9 mouse cellular contexts compared by ENCODE assay signal in the genomic region with DNA sequence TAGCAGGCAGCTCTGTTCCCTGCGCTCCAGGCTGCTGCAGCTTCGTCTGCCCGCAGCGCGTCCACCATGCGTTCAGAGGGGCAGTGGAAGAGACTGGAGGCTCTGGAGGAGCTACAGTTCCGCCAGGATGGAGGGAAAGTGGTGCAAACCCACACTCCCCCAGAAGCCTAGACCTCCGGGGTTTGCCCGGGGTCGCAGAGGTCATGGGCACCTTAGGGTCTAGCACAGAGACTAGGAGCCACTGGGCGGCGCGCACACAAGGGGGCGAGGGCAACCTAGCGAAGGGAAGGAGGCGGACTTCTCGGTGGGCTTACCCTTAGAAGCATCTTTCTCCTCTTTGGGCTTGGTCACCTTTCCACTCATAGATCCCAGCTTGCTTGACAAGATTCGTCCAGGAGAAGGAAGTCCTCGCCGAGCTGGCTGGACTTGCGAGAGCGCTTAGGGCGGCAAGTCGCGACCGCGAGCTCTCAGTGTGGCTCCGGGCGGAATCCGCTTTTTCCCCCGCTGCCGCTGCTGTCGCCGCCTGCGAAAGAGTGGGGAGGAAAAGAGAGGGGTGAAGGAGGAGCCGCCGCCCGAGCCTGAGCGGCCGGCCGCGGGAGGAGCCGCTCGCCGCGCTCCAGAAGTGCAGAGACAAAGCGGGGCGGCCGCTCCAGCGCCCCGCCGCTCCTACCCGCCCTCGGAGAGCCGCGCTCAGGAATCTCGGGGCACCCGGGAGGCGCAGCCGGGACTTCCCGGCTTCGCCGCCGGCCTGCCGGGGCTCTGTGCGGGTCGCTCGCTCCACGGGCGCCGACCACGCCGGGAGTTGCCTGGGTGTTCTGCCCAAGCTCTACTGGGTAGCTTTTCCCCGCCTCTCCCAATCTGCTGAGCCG. TPM values are rescaled to one million over a fixed set of nuclear protein-coding genes. Genes with fewer than 3 reads are reported as not detected.
DNase-seq lines count a peak whose midpoint lies in the region; ATAC-seq and TF ChIP-seq lines count a peak whose summit lies in the region.
"Had no signal": no experiment of that assay in that cellular context is flagged by ENCODE, and none has a peak within 500 bp of the region (broad histone marks: within the 10 kb centered on the region; RNA-seq: fewer than 3 reads in every experiment).

No protein-coding gene starts in this region.

- peak overlapping the region; percentile 59 for H3K4me3 ChIP-seq in layer of hippocampus, adult 2 months
- peak overlapping the region; percentile 64 for H3K4me3 ChIP-seq in forebrain, embryonic 15.5 days
- H3K4me3 ChIP-seq in hindbrain, postnatal 0 days (ENCODE audit: low read length) = peak overlapping the region; percentile 58
- peak overlapping the region; percentile 44 for H3K4me3 ChIP-seq in limb, embryonic 14.5 days (replicated peaks; ENCODE audit: low read length)
- H3K4me3 ChIP-seq in stomach, postnatal 0 days (ENCODE audit: low read depth, low read length) = peak overlapping the region; percentile 40

- H3K27me3 ChIP-seq in forebrain, embryonic 15.5 days = no peaks in the 10 kb centered on the region
- no peaks in the 10 kb centered on the region for H3K27me3 ChIP-seq in hindbrain, postnatal 0 days (ENCODE audit: insufficient read depth, low read length)
- H3K27me3 ChIP-seq in limb, embryonic 14.5 days (ENCODE audit: control insufficient read depth, insufficient read depth, low read length) = no peaks in the 10 kb centered on the region; the same call in 1 of the 2 replicates
- H3K27me3 ChIP-seq in stomach, postnatal 0 days (ENCODE audit: control insufficient read depth, insufficient read depth, low read length) = no peaks in the 10 kb centered on the region

- H3K9ac ChIP-seq in forebrain, embryonic 15.5 days (replicated peaks) = peak overlapping the region; percentile 81
- H3K9ac ChIP-seq in hindbrain, postnatal 0 days (replicated peaks; ENCODE audit: low read length) = peak overlapping the region; percentile 61
- peak overlapping the region; percentile 56 for H3K9ac ChIP-seq in limb, embryonic 14.5 days (ENCODE audit: low read depth, low read length, severe bottlenecking)
- H3K9ac ChIP-seq in stomach, postnatal 0 days (ENCODE audit: low read length) = peak overlapping the region; percentile 35; the same call in 1 of the 2 replicates

- peak in 1 of 2 experiments; percentile 15 for DNase-seq in layer of hippocampus, adult 2 months (ENCODE audit: low spot score in 2 of 2)
- DNase-seq in layer of hippocampus, adult 9-10 months (ENCODE audit: low spot score) = no peak
- DNase-seq in cerebellum, adult 11 months = peak; percentile 18
- peak; percentile 43 for DNase-seq in hindbrain, postnatal 0 days (ENCODE audit: low spot score)
- DNase-seq in limb, embryonic 14.5 days (ENCODE audit: low spot score) = no peak
- DNase-seq in naive thymus-derived CD4-positive, alpha-beta T cell, adult 2 months (ENCODE audit: low read depth) = peak; percentile 59
- peak; percentile 28 for DNase-seq in stomach, postnatal 0 days (ENCODE audit: low spot score)

- H3K9me3 ChIP-seq in forebrain, embryonic 15.5 days = no peaks in the 10 kb centered on the region
- no peaks in the 10 kb centered on the region for H3K9me3 ChIP-seq in hindbrain, postnatal 0 days (ENCODE audit: low read length)
- H3K9me3 ChIP-seq in limb, embryonic 14.5 days (ENCODE audit: control insufficient read depth, low read length) = no peaks in the 10 kb centered on the region
- H3K9me3 ChIP-seq in stomach, postnatal 0 days (ENCODE audit: control insufficient read depth, low read length) = no peaks in the 10 kb centered on the region

- H3K27ac ChIP-seq in layer of hippocampus, adult 2 months = peak overlapping the region; percentile 53; the same call in 1 of the 2 replicates
- H3K27ac ChIP-seq in forebrain, embryonic 15.5 days (replicated peaks) = peak overlapping the region; percentile 91
- H3K27ac ChIP-seq in hindbrain, postnatal 0 days = peak overlapping the region; percentile 56; the same call in 1 of the 2 replicates
- peak overlapping the region; percentile 21; the same call in 1 of the 2 replicates for H3K27ac ChIP-seq in limb, embryonic 14.5 days (replicated peaks; ENCODE audit: low read depth, low read length)
- H3K27ac ChIP-seq in stomach, postnatal 0 days (replicated peaks) = no peak overlapping the region

- ATAC-seq in forebrain, embryonic 15.5 days (replicated peaks) = peak; percentile 73
- ATAC-seq in hindbrain, postnatal 0 days = peak; percentile 60
- ATAC-seq in limb, embryonic 14.5 days (ENCODE audit: low FRiP score, low read depth) = peak; percentile 63
- ATAC-seq in stomach, postnatal 0 days (ENCODE audit: low FRiP score, low TSS enrichment) = peak; percentile 59; the same call in 1 of the 2 replicates
- ATAC-seq: Patski had no signal

- no peaks in the 10 kb centered on the region for H3K4me1 ChIP-seq in forebrain, embryonic 15.5 days
- H3K4me1 ChIP-seq in hindbrain, postnatal 0 days (ENCODE audit: insufficient read depth, low read length) = no peaks in the 10 kb centered on the region
- no peaks in the 10 kb centered on the region for H3K4me1 ChIP-seq in limb, embryonic 14.5 days (ENCODE audit: control insufficient read depth, insufficient read depth, low read length)
- H3K4me1 ChIP-seq in stomach, postnatal 0 days (replicated peaks; ENCODE audit: control insufficient read depth, insufficient read depth) = no peaks in the 10 kb centered on the region

- TF ChIP-seq POLR2A in limb, embryonic 14.5 days (IDR thresholded peaks at IDR 0.05; ENCODE audit: borderline replicate concordance, extremely low read depth, insufficient read depth, insufficient read length) = 0 out of 2 replicates have a peak, but pooled peaks have one; percentile 24

- 19% methylated on average over 73 of the region's 75 CpGs for WGBS in forebrain, embryonic 15.5 days
- WGBS in hindbrain, postnatal 0 days = 31% methylated on average over 59 of the region's 75 CpGs
- 23% methylated on average over 51 of the region's 75 CpGs for WGBS in limb, embryonic 14.5 days
- 17% methylated on average over 54 of the region's 75 CpGs for WGBS in stomach, postnatal 0 days

- peak overlapping the region; percentile 52 for H3K4me2 ChIP-seq in forebrain, embryonic 15.5 days (replicated peaks)
- peak overlapping the region; percentile 61 for H3K4me2 ChIP-seq in hindbrain, postnatal 0 days (ENCODE audit: low read depth, low read length)
- H3K4me2 ChIP-seq in limb, embryonic 14.5 days (replicated peaks; ENCODE audit: low read depth, low read length, severe bottlenecking) = peak overlapping the region; percentile 62
- peak overlapping the region; percentile 63 for H3K4me2 ChIP-seq in stomach, postnatal 0 days (replicated peaks; ENCODE audit: low read depth)

- H3K36me3 ChIP-seq in forebrain, embryonic 15.5 days = no peaks in the 10 kb centered on the region
- H3K36me3 ChIP-seq in hindbrain, postnatal 0 days (ENCODE audit: insufficient read depth, low read length) = no peaks in the 10 kb centered on the region
- no peaks in the 10 kb centered on the region for H3K36me3 ChIP-seq in limb, embryonic 14.5 days (ENCODE audit: control insufficient read depth, insufficient read depth, low read length)
- no peaks in the 10 kb centered on the region for H3K36me3 ChIP-seq in stomach, postnatal 0 days (ENCODE audit: control insufficient read depth, insufficient read depth, low read length)

- no peak for TF ChIP-seq EP300 in stomach, postnatal 0 days (optimal IDR thresholded peaks at IDR 0.05)

- no peak; the same call in 1 of the 2 replicates for TF ChIP-seq CTCF in layer of hippocampus, adult 2 months (conservative IDR thresholded peaks at IDR 0.05)
- no peak; the same call in 1 of the 2 replicates for TF ChIP-seq CTCF in hindbrain, postnatal 0 days (IDR thresholded peaks at IDR 0.05; ENCODE audit: low read depth)
- no peak for TF ChIP-seq CTCF in stomach, postnatal 0 days (IDR thresholded peaks at IDR 0.05; ENCODE audit: low read depth)

RNA-seq across cellular contexts. Expression of gene Fgf13, which starts 0.8 kb away (rescaled TPM):
- 100 to 1,000 TPM; 226 to 234 TPM for total RNA-seq in layer of hippocampus, adult 2 months (2021)
- 115 and 116 TPM in 2 replicates for polyA plus RNA-seq in forebrain, embryonic 15.5 days (2015; fragmentation: Nextera tagmentation; extraction: Ambion mirVana)
- total RNA-seq in hindbrain, postnatal 0 days (2014; rRNA removed) = 115 and 154 TPM in 2 replicates
- polyA plus RNA-seq in hindbrain, postnatal 0 days (2015; fragmentation: Nextera tagmentation; extraction: Ambion mirVana) = 185 and 195 TPM in 2 replicates
- polyA plus RNA-seq in limb, embryonic 14.5 days (2012; rRNA removed) = 12.0 and 13.5 TPM in 2 replicates
- 14.4 and 15.6 TPM in 2 replicates for polyA plus RNA-seq in limb, embryonic 14.5 days (2014; fragmentation: Nextera tagmentation; extraction: Ambion mirVana)
- polyA plus RNA-seq in stomach, postnatal 0 days (2015; fragmentation: Nextera tagmentation; extraction: Ambion mirVana) = 11.6 and 13.2 TPM in 2 replicates
- polyA plus RNA-seq: Patski had no signal

Comparison
In these comparisons a context has a peak if more than half of its experiments do, and no peak if none do; other contexts are left out.
1. DNase-seq: peak in cerebellum, adult 11 months (single experiment), hindbrain, postnatal 0 days (single experiment), naive thymus-derived CD4-positive, alpha-beta T cell, adult 2 months (single experiment) and stomach, postnatal 0 days (single experiment); none in layer of hippocampus, adult 9-10 months (single experiment) and limb, embryonic 14.5 days (single experiment).
2. Peak in every context shown above with its lines, with median percentiles within 50 percentile points of each other: H3K4me3 ChIP-seq, ATAC-seq, H3K4me2 ChIP-seq and H3K9ac ChIP-seq.